Comparison of ENCODE assay signal across 11 mouse cellular contexts in the genomic region with DNA sequence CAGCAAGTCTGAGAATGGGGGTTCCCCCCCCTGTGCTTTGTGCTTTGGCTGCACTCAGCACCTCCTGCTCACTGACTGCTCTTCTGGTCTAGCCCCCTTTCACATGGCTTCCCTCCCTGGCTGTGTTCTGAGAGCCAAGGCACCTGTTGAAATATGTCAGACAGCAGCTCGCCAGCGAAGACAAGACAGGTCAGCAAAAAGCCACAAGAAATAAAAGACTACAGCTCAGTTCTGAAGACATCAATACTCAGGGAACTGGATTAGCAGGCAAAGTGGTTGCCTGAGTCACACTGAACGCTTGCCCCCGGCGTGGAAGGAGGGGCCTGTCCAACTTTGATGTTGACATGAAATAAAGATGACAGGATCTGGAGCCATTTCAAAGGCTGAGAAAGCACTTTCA. TPM values are rescaled to one million over a fixed set of nuclear protein-coding genes. Genes with fewer than 3 reads are reported as not detected.
DNase-seq lines count a peak whose midpoint lies in the region; ATAC-seq lines count a peak whose summit lies in the region.
"Had no signal": no experiment of that assay in that cellular context is flagged by ENCODE, and none has a peak within 500 bp of the region (broad histone marks: within the 10 kb centered on the region; RNA-seq: fewer than 3 reads in every experiment).

No protein-coding gene starts in this region.

- no peak overlapping the region for H3K27ac ChIP-seq in embryonic facial prominence, embryonic 10.5 days (replicated peaks)
- no peak overlapping the region for H3K27ac ChIP-seq in hindbrain, embryonic 14.5 days
- H3K27ac ChIP-seq: forebrain, embryonic 15.5 days; liver, embryonic 15.5 days had no signal

- H3K9me3 ChIP-seq in embryonic facial prominence, embryonic 10.5 days, result no peaks in the 10 kb centered on the region
- H3K9me3 ChIP-seq in hindbrain, embryonic 14.5 days (ENCODE audit: control insufficient read depth, low read length), result no peaks in the 10 kb centered on the region
- H3K9me3 ChIP-seq: forebrain, embryonic 15.5 days; liver, embryonic 15.5 days had no signal

- H3K36me3 ChIP-seq in embryonic facial prominence, embryonic 10.5 days (replicated peaks), result no peaks in the 10 kb centered on the region
- no peaks in the 10 kb centered on the region for H3K36me3 ChIP-seq in hindbrain, embryonic 14.5 days (replicated peaks; ENCODE audit: control insufficient read depth, insufficient read depth)
- H3K36me3 ChIP-seq: forebrain, embryonic 15.5 days; liver, embryonic 15.5 days had no signal

- H3K4me2 ChIP-seq in hindbrain, embryonic 14.5 days (replicated peaks), result no peak overlapping the region
- H3K4me2 ChIP-seq: forebrain, embryonic 15.5 days; liver, embryonic 15.5 days had no signal

- DNase-seq in gastrocnemius, adult 18-20 months (ENCODE audit: low spot score), result peak; percentile 52
- DNase-seq in gastrocnemius, postnatal 4 days (ENCODE audit: low spot score in 2 of 2), result no peak
- peak; percentile 43 for DNase-seq in CD4-positive, CD25-positive, alpha-beta regulatory T cell, adult 2 months (ENCODE audit: low read depth, low spot score)
- peak; percentile 44 for DNase-seq in embryonic facial prominence, embryonic 10.5 days (ENCODE audit: low spot score)
- DNase-seq in naive thymus-derived CD4-positive, alpha-beta T cell, adult 2 months (ENCODE audit: low read depth), result peak; percentile 50
- no peak for DNase-seq in kidney, adult 8-10 months
- no peak for DNase-seq in layer of hippocampus, postnatal 10 days (ENCODE audit: low spot score in 2 of 2)
- DNase-seq in hindbrain, embryonic 14.5 days (ENCODE audit: low spot score), result no peak
- DNase-seq: cerebellum, adult 9-11 months had no signal

- no peak overlapping the region for H3K9ac ChIP-seq in hindbrain, embryonic 14.5 days
- H3K9ac ChIP-seq: forebrain, embryonic 15.5 days; liver, embryonic 15.5 days had no signal

- no peak for ATAC-seq in hindbrain, embryonic 14.5 days (ENCODE audit: low FRiP score)
- ATAC-seq: forebrain, embryonic 15.5 days had no signal

- 70% methylated on average over 5 of the region's 5 CpGs for WGBS in embryonic facial prominence, embryonic 10.5 days
- 72% methylated on average over 5 of the region's 5 CpGs for WGBS in hindbrain, embryonic 14.5 days

- no peak overlapping the region for H3K4me3 ChIP-seq in embryonic facial prominence, embryonic 10.5 days
- H3K4me3 ChIP-seq in hindbrain, embryonic 14.5 days (replicated peaks; ENCODE audit: low read length), result no peak overlapping the region
- H3K4me3 ChIP-seq: forebrain, embryonic 15.5 days; liver, embryonic 15.5 days had no signal

- peaks cover 10% of the 10 kb centered on the region for H3K4me1 ChIP-seq in embryonic facial prominence, embryonic 10.5 days
- no peaks in the 10 kb centered on the region for H3K4me1 ChIP-seq in hindbrain, embryonic 14.5 days (replicated peaks; ENCODE audit: control insufficient read depth, insufficient read depth, low read length)
- H3K4me1 ChIP-seq: liver, embryonic 15.5 days had no signal

- H3K27me3 ChIP-seq in embryonic facial prominence, embryonic 10.5 days (replicated peaks; ENCODE audit: low read depth, poor library complexity, severe bottlenecking), result no peaks in the 10 kb centered on the region
- H3K27me3 ChIP-seq in hindbrain, embryonic 14.5 days (ENCODE audit: control insufficient read depth, insufficient read depth, low read length), result no peaks in the 10 kb centered on the region
- H3K27me3 ChIP-seq: forebrain, embryonic 15.5 days had no signal

RNA-seq across cellular contexts. Expression of a gene that starts 36.0 kb away (rescaled TPM):
- total RNA-seq in gastrocnemius, adult 18-20 months (2021), result 100 to 1,000 TPM; 162 to 177 TPM
- total RNA-seq in gastrocnemius, postnatal 4 days (2021), result 100 to 1,000 TPM; 173 to 183 TPM
- 243 and 251 TPM in 2 replicates for polyA plus RNA-seq in embryonic facial prominence, embryonic 10.5 days (2016; fragmentation: Nextera tagmentation; extraction: Ambion mirVana)
- 100 to 1,000 TPM; 142 to 150 TPM for total RNA-seq in layer of hippocampus, postnatal 10 days (2021)
- polyA plus RNA-seq in hindbrain, embryonic 14.5 days (2014; fragmentation: Nextera tagmentation; extraction: Ambion mirVana), result 153 and 161 TPM in 2 replicates

Comparison
In these comparisons a context has a peak if more than half of its experiments do, and no peak if none do; other contexts are left out.
1. DNase-seq: peak in gastrocnemius, adult 18-20 months (single experiment), CD4-positive, CD25-positive, alpha-beta regulatory T cell, adult 2 months (single experiment), embryonic facial prominence, embryonic 10.5 days (single experiment) and naive thymus-derived CD4-positive, alpha-beta T cell, adult 2 months (single experiment); none in gastrocnemius, postnatal 4 days (0 of 2), kidney, adult 8-10 months (0 of 2), layer of hippocampus, postnatal 10 days (0 of 2) and hindbrain, embryonic 14.5 days (single experiment).